Mouse (Mus musculus): ENCODE measurements around the gene Klhl7.

GRCm38 (mm10) chr5:24125910-24126636 is 25.7 kb downstream of the Klhl7 start:
- TF ChIP-seq FLI1 (IDR thresholded peaks at IDR 0.05; ENCODE audit: low read length) (no peak), GATA1 (IDR thresholded peaks at IDR 0.05; ENCODE audit: borderline replicate concordance, low read length) (no peak)
